In genomic region chr3:97214439-97214838, GRCm38 (mm10) we compare ENCODE assay signal across 10 mouse cellular contexts. TPM values are rescaled to one million over a fixed set of nuclear protein-coding genes. Genes with fewer than 3 reads are reported as not detected.
A peak's percentile ranks its signal among the peaks of the same experiment; 100 is the strongest.
DNase-seq lines count a peak whose midpoint lies in the region; ATAC-seq and TF ChIP-seq lines count a peak whose summit lies in the region.
"Had no signal": no experiment of that assay in that cellular context is flagged by ENCODE, and none has a peak within 500 bp of the region (broad histone marks: within the 10 kb centered on the region; RNA-seq: fewer than 3 reads in every experiment).

No protein-coding gene starts in this region.

- no peaks in the 10 kb centered on the region for H3K79me2 ChIP-seq in myocyte (ENCODE audit: control insufficient read depth, insufficient read depth)

- WGBS in intestine, embryonic 16.5 days, result 56% methylated on average over 1 of the region's 1 CpGs
- WGBS in intestine, embryonic 15.5 days, result 72% methylated on average over 1 of the region's 1 CpGs

- H3ac ChIP-seq in myocyte (ENCODE audit: control insufficient read depth, insufficient read length), result no peak overlapping the region

- no peak overlapping the region for H3K4me2 ChIP-seq in intestine, embryonic 16.5 days (ENCODE audit: low read depth, low read length)
- no peak overlapping the region for H3K4me2 ChIP-seq in intestine, embryonic 15.5 days (replicated peaks)
- H3K4me2 ChIP-seq in myocyte (ENCODE audit: low read depth), result peak overlapping the region; percentile 70
- H3K4me2 ChIP-seq: lung, embryonic 15.5 days had no signal

- no peaks in the 10 kb centered on the region for H3K9me3 ChIP-seq in intestine, embryonic 16.5 days (ENCODE audit: control insufficient read depth, low read length)
- no peaks in the 10 kb centered on the region for H3K9me3 ChIP-seq in intestine, embryonic 15.5 days
- H3K9me3 ChIP-seq: lung, embryonic 15.5 days had no signal

- no peak overlapping the region for H3K4me3 ChIP-seq in intestine, embryonic 16.5 days (ENCODE audit: low read length)
- no peak overlapping the region for H3K4me3 ChIP-seq in intestine, embryonic 15.5 days (replicated peaks)
- H3K4me3 ChIP-seq in myocyte, result no peak overlapping the region
- H3K4me3 ChIP-seq: lung, embryonic 15.5 days had no signal

- DNase-seq in adrenal gland, adult 2 months, result peak; percentile 47
- no peak for DNase-seq in adrenal gland, postnatal 4 days (ENCODE audit: low spot score in 2 of 2)
- DNase-seq in right cerebral cortex, postnatal 10 days (ENCODE audit: low spot score in 2 of 2), result peak; percentile 61 to 65
- DNase-seq in right cerebral cortex, postnatal 25 days, result no peak
- DNase-seq: cerebellum, adult 2 months had no signal

- no peaks in the 10 kb centered on the region for H3K4me1 ChIP-seq in intestine, embryonic 16.5 days (ENCODE audit: control insufficient read depth, insufficient read depth, low read length)
- no peaks in the 10 kb centered on the region for H3K4me1 ChIP-seq in intestine, embryonic 15.5 days (replicated peaks)

- TF ChIP-seq POLR2A in myocyte (IDR thresholded peaks at IDR 0.05; ENCODE audit: insufficient read length, low read depth), result no peak

- H3K27ac ChIP-seq in intestine, embryonic 16.5 days (ENCODE audit: low read length), result 0 out of 2 replicates have a peak overlapping the region, but pooled peaks have one; percentile 14
- H3K27ac ChIP-seq in intestine, embryonic 15.5 days, result no peak overlapping the region
- H3K27ac ChIP-seq: lung, embryonic 15.5 days had no signal

- H3K27me3 ChIP-seq in intestine, embryonic 16.5 days (replicated peaks; ENCODE audit: control insufficient read depth, insufficient read depth, low read length), result no peaks in the 10 kb centered on the region
- no peaks in the 10 kb centered on the region for H3K27me3 ChIP-seq in intestine, embryonic 15.5 days (replicated peaks)
- H3K27me3 ChIP-seq in myocyte (ENCODE audit: control insufficient read depth, insufficient read depth, insufficient read length), result no peaks in the 10 kb centered on the region
- H3K27me3 ChIP-seq: lung, embryonic 15.5 days had no signal

- H3K9ac ChIP-seq in intestine, embryonic 16.5 days (ENCODE audit: low read depth, low read length), result no peak overlapping the region
- H3K9ac ChIP-seq in intestine, embryonic 15.5 days, result no peak overlapping the region
- H3K9ac ChIP-seq: lung, embryonic 15.5 days had no signal

- no peak for ATAC-seq in intestine, embryonic 16.5 days
- ATAC-seq in intestine, embryonic 15.5 days, result no peak
- no peak for ATAC-seq in granulocyte monocyte progenitor cell, adult 5-6 weeks (replicated peaks; ENCODE audit: poor library complexity, severe bottlenecking)

- H3K36me3 ChIP-seq in intestine, embryonic 16.5 days (ENCODE audit: control insufficient read depth, insufficient read depth, low read length), result peaks cover 24% of the 10 kb centered on the region
- H3K36me3 ChIP-seq in intestine, embryonic 15.5 days, result peaks cover 36% of the 10 kb centered on the region
- peaks cover 31% of the 10 kb centered on the region for H3K36me3 ChIP-seq in myocyte (ENCODE audit: control insufficient read depth, insufficient read depth)

TF ChIP-seq in myocyte, 11 proteins besides CTCF, POLR2A, EP300 and RAD21:
- TF ChIP-seq SRF (IDR thresholded peaks at IDR 0.05; ENCODE audit: control insufficient read depth, insufficient read length, low read depth) (no peak), USF1 (IDR thresholded peaks at IDR 0.05; ENCODE audit: low read depth) (no peak), REST (IDR thresholded peaks at IDR 0.05; ENCODE audit: insufficient read depth, insufficient read length) (no peak), MAX (IDR thresholded peaks at IDR 0.05; ENCODE audit: low read depth) (no peak), E2F4 (IDR thresholded peaks at IDR 0.05; ENCODE audit: insufficient read depth) (no peak), TCF3 (IDR thresholded peaks at IDR 0.05; ENCODE audit: insufficient read length, low read depth) (no peak), POLR2AphosphoS2 (IDR thresholded peaks at IDR 0.05; ENCODE audit: insufficient read length, low read depth) (no peak), MYOD1 (IDR thresholded peaks at IDR 0.05; ENCODE audit: control insufficient read depth in 1 of 3, insufficient read length in 2 of 3, low read depth in 2 of 3) (no peak), CEBPB (IDR thresholded peaks at IDR 0.05; ENCODE audit: insufficient read depth, poor library complexity, severe bottlenecking) (no peak), MYOG (IDR thresholded peaks at IDR 0.05; ENCODE audit: control insufficient read depth in 1 of 3, insufficient read depth in 1 of 3, insufficient read length in 2 of 3, low read depth in 2 of 3) (no peak), TCF12 (IDR thresholded peaks at IDR 0.05; ENCODE audit: insufficient read depth, poor library complexity, severe bottlenecking) (no peak)

RNA-seq across cellular contexts. Expression of gene Acp6, which starts 55.9 kb away (rescaled TPM):
- 10 to 100 TPM; 42.1 to 50.0 TPM for total RNA-seq in adrenal gland, adult 2 months (2021)
- polyA plus RNA-seq in adrenal gland, adult 2 months (2012; rRNA removed), result 47.8 and 49.4 TPM in 2 replicates
- total RNA-seq in adrenal gland, postnatal 4 days (2021), result 10 to 100 TPM; 43.5 to 50.8 TPM
- 56.4 and 60.3 TPM in 2 replicates for polyA plus RNA-seq in intestine, embryonic 16.5 days (2015; fragmentation: Nextera tagmentation; extraction: Ambion mirVana)
- polyA plus RNA-seq in intestine, embryonic 15.5 days (2015; fragmentation: Nextera tagmentation; extraction: Ambion mirVana), result 49.7 and 50.1 TPM in 2 replicates
- 45.2 TPM for polyA plus RNA-seq in myocyte (2012; fragmentation: generic; extraction: Trizol)
- 51.8 and 65.2 TPM in 2 replicates for total RNA-seq in granulocyte monocyte progenitor cell, adult 5-6 weeks (2014; fragmentation: Nextera tagmentation)
- total RNA-seq in granulocyte monocyte progenitor cell, adult 5-6 weeks (2017), result 20.3 and 22.9 TPM in 2 replicates

Comparison
In these comparisons a context has a peak if more than half of its experiments do, and no peak if none do; other contexts are left out.
1. DNase-seq: peak in adrenal gland, adult 2 months (single experiment) and right cerebral cortex, postnatal 10 days (2 of 2); none in adrenal gland, postnatal 4 days (0 of 2) and right cerebral cortex, postnatal 25 days (single experiment).